Mouse (Mus musculus) activated CD4-positive, CD25-positive, alpha-beta regulatory T cell, adult 9 weeks (primary cell): ENCODE measurements around the gene AW822073. TPM values are rescaled to one million over a fixed set of nuclear protein-coding genes. Genes with fewer than 3 reads are reported as not detected.

Experiments
- polyA plus RNA-seq: library from polyadenylated mRNA; unstranded; fragments of 100-300 nt; shearing (Covaris generic); gene quantifications from one replicate; pipeline ENCODE4 v1.2.1, GENCODE M21; 2017

The AW822073 gene
- polyA plus RNA-seq: 0.37 TPM

DNA sequence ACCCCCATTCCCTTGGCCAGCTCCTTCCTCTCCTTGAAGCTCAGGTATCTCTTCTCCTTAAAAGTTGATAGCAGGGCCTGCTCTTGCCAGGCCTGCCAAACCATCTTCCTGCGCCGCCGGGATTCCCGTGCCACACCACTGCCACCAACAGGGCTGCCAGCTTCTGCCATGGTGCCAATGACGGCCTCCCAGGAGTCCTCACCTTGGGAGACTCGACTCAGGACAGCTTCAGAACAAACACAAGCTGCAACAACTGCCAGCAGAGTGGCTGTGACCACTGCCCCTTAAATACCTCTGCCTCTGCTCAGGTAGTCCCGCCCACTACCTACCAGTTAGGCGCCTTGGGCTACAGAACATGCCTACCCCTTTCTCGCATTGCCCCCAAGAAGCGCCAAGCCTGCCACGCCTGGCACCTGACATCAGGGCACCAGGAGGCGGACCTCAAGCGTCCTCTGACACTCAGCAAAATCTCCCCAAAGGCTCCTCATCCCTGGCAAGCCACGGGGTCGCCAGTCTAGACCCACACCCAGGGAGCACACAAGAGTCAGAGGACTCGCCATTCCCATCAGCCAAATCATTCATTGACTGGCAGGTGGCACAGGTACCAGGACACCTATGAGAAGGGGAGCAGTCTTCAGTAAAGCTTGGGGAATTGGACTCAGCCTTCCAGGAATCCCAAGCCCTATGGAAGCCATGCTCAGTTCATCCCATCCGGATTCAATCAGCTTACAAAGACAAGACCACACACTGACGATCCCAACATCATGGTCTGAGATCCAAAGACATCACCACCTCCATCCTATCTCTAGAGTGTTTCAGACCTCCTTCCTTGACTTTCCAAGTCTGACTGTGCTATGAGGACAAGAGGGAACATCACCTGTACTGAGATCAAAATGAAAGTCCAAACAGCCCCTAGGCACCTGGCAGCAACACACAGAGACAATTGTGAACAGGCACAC is at the start of gene AW822073:
TSS of gene AW822073 (minus strand) at position 104 of the 959 bp plus-strand sequence.

GRCm38 (mm10) chr10:58255213-58255892 is 30.6 kb upstream of the AW822073 start, which contains the start of gene Gcc2:
Gcc2 (plus strand) TSS chr10:58255497.

DNA sequence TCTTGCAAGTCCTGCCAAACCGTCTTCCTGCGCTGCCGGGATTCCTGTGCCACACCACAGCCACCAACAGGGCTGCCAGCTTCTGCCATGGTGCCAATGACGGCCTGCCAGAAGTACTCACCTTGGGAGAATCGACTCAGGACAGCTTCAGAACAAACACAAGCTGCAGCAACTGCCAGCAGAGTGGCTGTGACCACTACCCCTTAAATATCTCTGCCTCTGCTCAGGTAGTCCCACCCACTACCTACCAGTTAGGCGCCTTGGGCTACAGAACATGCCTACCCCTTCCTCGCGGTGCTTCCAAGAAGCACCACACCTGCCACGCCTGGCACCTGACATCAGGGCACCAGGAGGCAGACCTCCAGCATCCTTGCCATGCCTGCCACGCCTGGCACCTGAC is 11.9 kb upstream of the AW822073 start, which contains the start of gene Gm4981:
TSS of gene Gm4981 (minus strand) at position 89 of the 400 bp plus-strand sequence.

GRCm38 (mm10) chr10:58232641-58232969 is 7.9 kb upstream of the AW822073 start, which contains the start of gene Duxf3:
Duxf3 (minus strand) TSS chr10:58232675.

Other genes with a start within 250 kb of the AW822073 start
- not detected for gene Duxf3, start 7.7 kb upstream of the AW822073 start, polyA plus RNA-seq
- gene Gm4981, start 11.8 kb upstream of the AW822073 start, polyA plus RNA-seq: not detected
- 72.0 TPM for gene Gcc2, start 30.6 kb upstream of the AW822073 start, polyA plus RNA-seq
- 111 TPM for gene Lims1, start 98.5 kb upstream of the AW822073 start, polyA plus RNA-seq
- 76.8 TPM for gene Ranbp2, start 222.0 kb upstream of the AW822073 start, polyA plus RNA-seq